Mouse (Mus musculus) limb, embryonic 14.5 days (tissue): ENCODE measurements around the gene Ppm1n. TPM values are rescaled to one million over a fixed set of nuclear protein-coding genes. Genes with fewer than 3 reads are reported as not detected.

Experiments
- ATAC-seq: fragments of 200-750 bp; cut with Nextera tagmentation; 2 replicates; pipeline ENCODE4 v1.8.0; 2017; ENCODE audit warnings: low read depth, moderate number of reproducible peaks, moderate TSS enrichment; ENCODE audit not compliant: low FRiP score
- DNase-seq: peaks from one replicate; pipeline ENCODE4 v3.0.0-alpha.2; 2015; ENCODE audit warnings: low spot score
- H3K27ac ChIP-seq: fragments of 300-500 bp; sonication (generic); replicated peaks from 2 replicates; pipeline ENCODE4 v1.5.1; 2014; ENCODE audit warnings: low read depth, mild to moderate bottlenecking, low read length, moderate library complexity, mixed read lengths
- H3K27me3 ChIP-seq: fragments of 300-500 bp; sonication (generic); 2 replicates; pipeline ENCODE4 v1.6.1; 2014; ENCODE audit warnings: low read length, mixed read lengths; ENCODE audit not compliant: control insufficient read depth, insufficient read depth
- H3K36me3 ChIP-seq: fragments of 300-500 bp; sonication (generic); 2 replicates; pipeline ENCODE4 v1.6.1; 2014; ENCODE audit warnings: mild to moderate bottlenecking, low read length, moderate library complexity, mixed read lengths; ENCODE audit not compliant: control insufficient read depth, insufficient read depth
- H3K4me1 ChIP-seq: fragments of 300-500 bp; sonication (generic); 2 replicates; pipeline ENCODE4 v1.6.1; 2014; ENCODE audit warnings: antibody characterized with exemption, low read length, mixed read lengths; ENCODE audit not compliant: control insufficient read depth, insufficient read depth
- H3K4me2 ChIP-seq: fragments of 300-500 bp; sonication (generic); replicated peaks from 2 replicates; pipeline ENCODE4 v1.6.1; 2014; ENCODE audit warnings: low read depth, mild to moderate bottlenecking, low read length, moderate library complexity; ENCODE audit not compliant: severe bottlenecking
- H3K4me3 ChIP-seq: fragments of 300-500 bp; sonication (generic); replicated peaks from 2 replicates; pipeline ENCODE4 v1.5.1; 2014; ENCODE audit warnings: low read length
- H3K9ac ChIP-seq: fragments of 300-500 bp; sonication (generic); 2 replicates; pipeline ENCODE4 v1.6.1; 2014; ENCODE audit warnings: mild to moderate bottlenecking, low read depth, low read length, moderate library complexity; ENCODE audit not compliant: severe bottlenecking
- H3K9me3 ChIP-seq: fragments of 300-500 bp; sonication (generic); 2 replicates; pipeline ENCODE4 v1.6.1; 2016; ENCODE audit warnings: low read length; ENCODE audit not compliant: control insufficient read depth
- POLR2A ChIP-seq: fragments of 200-500 bp; IDR thresholded peaks from 2 replicates; pipeline ENCODE4 v1.8.0; 2012; ENCODE audit warnings: inconsistent platforms, mild to moderate bottlenecking, moderate library complexity, borderline replicate concordance; ENCODE audit not compliant: insufficient read depth, insufficient read length; ENCODE audit errors: extremely low read depth
- WGBS: fragments of 180-500 bp; shearing (Covaris S2); extraction: QIAGEN DNeasy Blood & Tissue Kit; methylation state at CpG from one replicate; pipeline ENCODE4 v1.1.7; 2014; 5-methylcytosine and 5-hydroxymethylcytosine counted together
- polyA plus RNA-seq, 2 experiments: library from polyadenylated mRNA; depleted of rRNA in 1 of 2; stranded (reverse) in 1 of 2; unstranded in 1 of 2; fragments of >200 nt; fragmentation: Nextera tagmentation in 1 of 2; extraction: Ambion mirVana in 1 of 2; gene quantifications; 2 replicates each; pipeline versions ENCODE4 v1.2.1 to v1.2.3; 2012 to 2014

The Ppm1n gene
- polyA plus RNA-seq, 2 experiments = not detected

GRCm38 (mm10) chr7:19307739-19308453 lies 28.0 kb upstream of the Ppm1n start:
- peak; percentile 81 for DNase-seq
- Histone ChIP-seq H3K27ac (peak overlapping the region; percentile 71), H3K9ac (peak overlapping the region; percentile 64; the same call in 1 of the 2 replicates), H3K4me1 (peaks cover 20% of the 10 kb centered on the region), H3K4me3 (peak overlapping the region; percentile 57), H3K27me3 (peaks cover 46% of the 10 kb centered on the region), H3K4me2 (peak overlapping the region; percentile 92), H3K9me3 (no peaks in the 10 kb centered on the region), H3K36me3 (no peaks in the 10 kb centered on the region)
- WGBS = 2% methylated on average over 16 of the region's 18 CpGs
- peak; percentile 60 for ATAC-seq
- no peak for TF ChIP-seq POLR2A

GRCm38 (mm10) chr7:19306819-19307738 lies 27.2 kb upstream of the Ppm1n start:
- ATAC-seq = no peak
- Histone ChIP-seq H3K27me3 (peaks cover 54% of the 10 kb centered on the region), H3K9me3 (no peaks in the 10 kb centered on the region), H3K9ac (no peak overlapping the region), H3K27ac (no peak overlapping the region), H3K36me3 (no peaks in the 10 kb centered on the region), H3K4me3 (peak overlapping the region; percentile 57; the same call in 1 of the 2 replicates), H3K4me1 (peaks cover 20% of the 10 kb centered on the region), H3K4me2 (0 out of 2 replicates have a peak overlapping the region, but pooled peaks have one; percentile 92)
- DNase-seq = no peak
- no peak for TF ChIP-seq POLR2A
- 69% methylated on average over 25 of the region's 25 CpGs for WGBS

- Histone ChIP-seq H3K9me3 (no peaks in the 10 kb centered on the region), H3K9ac (no peak overlapping the region), H3K4me3 (no peak overlapping the region), H3K4me2 (no peak overlapping the region), H3K4me1 (peaks cover 20% of the 10 kb centered on the region), H3K27me3 (peaks cover 61% of the 10 kb centered on the region), H3K27ac (no peak overlapping the region), H3K36me3 (no peaks in the 10 kb centered on the region)
- no peak for TF ChIP-seq POLR2A
- DNase-seq = no peak
- WGBS = 46% methylated on average over 16 of the region's 16 CpGs
- no peak for ATAC-seq
Observed at GRCm38 (mm10) chr7:19305796-19306765, 26.2 kb upstream of the Ppm1n start.

- 10% methylated on average over 6 of the region's 6 CpGs for WGBS
- TF ChIP-seq POLR2A = no peak
- no peaks in the 10 kb centered on the region for H3K36me3 ChIP-seq
- ATAC-seq = no peak
- peak overlapping the region; percentile 31 for H3K4me3 ChIP-seq
- 0 out of 2 replicates have a peak overlapping the region, but pooled peaks have one; percentile 38 for H3K9ac ChIP-seq
- H3K9me3 ChIP-seq = no peaks in the 10 kb centered on the region
- no peak overlapping the region for H3K27ac ChIP-seq
- H3K4me1 ChIP-seq = peaks cover 20% of the 10 kb centered on the region
- H3K4me2 ChIP-seq = no peak overlapping the region
- peaks cover 61% of the 10 kb centered on the region for H3K27me3 ChIP-seq
- DNase-seq = no peak
Observed at GRCm38 (mm10) chr7:19305413-19305735, 25.5 kb upstream of the Ppm1n start.
